Mouse (Mus musculus): ENCODE results near the gene Lcorl. TPM values are rescaled to one million over a fixed set of nuclear protein-coding genes. Genes with fewer than 3 reads are reported as not detected.

The Lcorl gene
- total RNA-seq, 2 experiments from 2014 or later, result 17.4 to 17.9 TPM

Other genes starting within 250 kb of the Lcorl start
- 1 to 10 TPM; 1.8 to 2.0 TPM for gene Fam184b, start 218.0 kb downstream of the Lcorl start, total RNA-seq (2021)
- gene Ncapg, start 187.7 kb downstream of the Lcorl start, total RNA-seq (2021), result 10 to 100 TPM; 11.6 to 14.3 TPM